Mouse (Mus musculus): ENCODE measurements around the gene Stmn1.

DNA sequence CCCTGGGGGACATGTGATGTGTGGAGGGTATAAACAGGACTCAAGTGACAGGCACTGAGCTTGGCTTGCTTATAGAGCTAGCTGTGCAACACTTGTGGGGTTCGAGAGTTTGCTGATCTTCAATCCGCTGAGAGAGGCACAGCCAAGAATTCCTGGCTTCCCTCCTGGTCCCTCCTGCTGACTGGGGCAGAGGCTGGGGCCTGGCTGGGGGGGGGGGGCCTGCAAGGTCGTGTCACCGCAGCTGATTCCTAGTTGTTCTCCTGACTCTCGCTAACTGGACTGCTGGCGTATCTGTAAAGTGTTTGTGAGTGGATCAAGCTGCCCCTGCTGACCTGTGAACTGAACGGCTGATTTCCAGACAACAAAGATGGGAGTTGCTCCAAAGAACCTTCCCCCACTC, 24.5 kb upstream of the Stmn1 start:
- TF ChIP-seq GATA1 (IDR thresholded peaks at IDR 0.05; ENCODE audit: borderline replicate concordance, low read length) = no peak
- TF ChIP-seq FLI1 (IDR thresholded peaks at IDR 0.05; ENCODE audit: low read length) = no peak
